Mouse (Mus musculus): Measurements from ENCODE around the gene Synpo2. TPM values are rescaled to one million over a fixed set of nuclear protein-coding genes. Genes with fewer than 3 reads are reported as not detected.

Gene Synpo2
- polyA plus RNA-seq, 1 experiment from 2014 or later, result 5.1 TPM

GRCm38 (mm10) chr3:123070996-123071395, 165.0 kb downstream of the Synpo2 start:
- Histone ChIP-seq H3K27ac (no peak overlapping the region), H3K36me3 (ENCODE audit: insufficient read depth, low read length) (no peaks in the 10 kb centered on the region), H3K4me1 (replicated peaks; ENCODE audit: insufficient read depth, low read length) (no peaks in the 10 kb centered on the region), H3K4me2 (ENCODE audit: low read length) (no peak overlapping the region), H3K9me3 (replicated peaks; ENCODE audit: low read length) (no peaks in the 10 kb centered on the region), H3K9ac (ENCODE audit: low read depth, low read length) (no peak overlapping the region), H3K27me3 (ENCODE audit: insufficient read depth, low read length) (no peaks in the 10 kb centered on the region), H3K4me3 (replicated peaks; ENCODE audit: low read depth, low read length) (no peak overlapping the region)
- WGBS, result 98% methylated on average over 1 of the region's 1 CpGs
- no peak for ATAC-seq (replicated peaks; ENCODE audit: low FRiP score, low read depth)
- no peak for TF ChIP-seq CTCF (IDR thresholded peaks at IDR 0.05; ENCODE audit: low read depth)
- DNase-seq (ENCODE audit: low spot score), result no peak

GRCm38 (mm10) chr3:123066836-123067235, 169.1 kb downstream of the Synpo2 start:
- 90% methylated on average over 7 of the region's 7 CpGs for WGBS
- H3K27me3 ChIP-seq (ENCODE audit: insufficient read depth, low read length), result no peaks in the 10 kb centered on the region
- H3K4me2 ChIP-seq (ENCODE audit: low read length), result no peak overlapping the region

GRCm38 (mm10) chr3:123065466-123065865, 170.5 kb downstream of the Synpo2 start:
- DNase-seq (ENCODE audit: low spot score) (peak; percentile 46), ATAC-seq (replicated peaks; ENCODE audit: low FRiP score, low read depth) (no peak)
- no peaks in the 10 kb centered on the region for H3K9me3 ChIP-seq (replicated peaks; ENCODE audit: low read length)
- no peak overlapping the region for H3K4me2 ChIP-seq (ENCODE audit: low read length)
- WGBS, result 57% methylated on average over 5 of the region's 5 CpGs
- H3K4me3 ChIP-seq (replicated peaks; ENCODE audit: low read depth, low read length), result no peak overlapping the region
- no peak overlapping the region for H3K9ac ChIP-seq (ENCODE audit: low read depth, low read length)
- TF ChIP-seq CTCF (IDR thresholded peaks at IDR 0.05; ENCODE audit: low read depth), result no peak
- H3K4me1 ChIP-seq (replicated peaks; ENCODE audit: insufficient read depth, low read length), result no peaks in the 10 kb centered on the region
- H3K27ac ChIP-seq, result no peak overlapping the region
- no peaks in the 10 kb centered on the region for H3K27me3 ChIP-seq (ENCODE audit: insufficient read depth, low read length)
- no peaks in the 10 kb centered on the region for H3K36me3 ChIP-seq (ENCODE audit: insufficient read depth, low read length)

More at GRCm38 (mm10) chr3:123066836-123067235, 169.1 kb downstream of the Synpo2 start:
- Histone ChIP-seq H3K36me3 (ENCODE audit: insufficient read depth, low read length) (no peaks in the 10 kb centered on the region), H3K9me3 (replicated peaks; ENCODE audit: low read length) (no peaks in the 10 kb centered on the region), H3K9ac (ENCODE audit: low read depth, low read length) (no peak overlapping the region), H3K27ac (no peak overlapping the region), H3K4me1 (replicated peaks; ENCODE audit: insufficient read depth, low read length) (no peaks in the 10 kb centered on the region), H3K4me3 (replicated peaks; ENCODE audit: low read depth, low read length) (no peak overlapping the region)
- no peak for TF ChIP-seq CTCF (IDR thresholded peaks at IDR 0.05; ENCODE audit: low read depth)
- no peak for ATAC-seq (replicated peaks; ENCODE audit: low FRiP score, low read depth)
- no peak for DNase-seq (ENCODE audit: low spot score)

- no peak overlapping the region for H3K4me2 ChIP-seq (ENCODE audit: low read length)
- H3K4me1 ChIP-seq (replicated peaks; ENCODE audit: insufficient read depth, low read length), result no peaks in the 10 kb centered on the region
- no peak overlapping the region for H3K27ac ChIP-seq
- H3K9ac ChIP-seq (ENCODE audit: low read depth, low read length), result no peak overlapping the region
- 41% methylated on average over 5 of the region's 5 CpGs for WGBS
- H3K9me3 ChIP-seq (replicated peaks; ENCODE audit: low read length), result no peaks in the 10 kb centered on the region
- ATAC-seq (replicated peaks; ENCODE audit: low FRiP score, low read depth), result no peak
- DNase-seq (ENCODE audit: low spot score), result no peak
- H3K4me3 ChIP-seq (replicated peaks; ENCODE audit: low read depth, low read length), result no peak overlapping the region
- H3K36me3 ChIP-seq (ENCODE audit: insufficient read depth, low read length), result no peaks in the 10 kb centered on the region
- no peak for TF ChIP-seq CTCF (IDR thresholded peaks at IDR 0.05; ENCODE audit: low read depth)
- no peaks in the 10 kb centered on the region for H3K27me3 ChIP-seq (ENCODE audit: insufficient read depth, low read length)
These were observed 171.8 kb downstream of the Synpo2 start for GRCm38 (mm10) chr3:123064186-123064585.

- Histone ChIP-seq H3K27me3 (ENCODE audit: insufficient read depth, low read length) (no peaks in the 10 kb centered on the region), H3K4me2 (ENCODE audit: low read length) (no peak overlapping the region), H3K36me3 (ENCODE audit: insufficient read depth, low read length) (no peaks in the 10 kb centered on the region), H3K9me3 (replicated peaks; ENCODE audit: low read length) (no peaks in the 10 kb centered on the region), H3K4me1 (replicated peaks; ENCODE audit: insufficient read depth, low read length) (no peaks in the 10 kb centered on the region), H3K9ac (ENCODE audit: low read depth, low read length) (no peak overlapping the region), H3K4me3 (replicated peaks; ENCODE audit: low read depth, low read length) (no peak overlapping the region), H3K27ac (no peak overlapping the region)
- ATAC-seq (replicated peaks; ENCODE audit: low FRiP score, low read depth) (no peak), DNase-seq (ENCODE audit: low spot score) (no peak)
- WGBS, result 85% methylated on average over 2 of the region's 2 CpGs
- no peak for TF ChIP-seq CTCF (IDR thresholded peaks at IDR 0.05; ENCODE audit: low read depth)
These were observed 174.0 kb downstream of the Synpo2 start for GRCm38 (mm10) chr3:123061931-123062330.

- TF ChIP-seq CTCF (IDR thresholded peaks at IDR 0.05; ENCODE audit: low read depth), result no peak
- ATAC-seq (replicated peaks; ENCODE audit: low FRiP score, low read depth), result no peak
- DNase-seq (ENCODE audit: low spot score), result no peak
These were observed 177.1 kb downstream of the Synpo2 start for GRCm38 (mm10) chr3:123058832-123059231.

DNA sequence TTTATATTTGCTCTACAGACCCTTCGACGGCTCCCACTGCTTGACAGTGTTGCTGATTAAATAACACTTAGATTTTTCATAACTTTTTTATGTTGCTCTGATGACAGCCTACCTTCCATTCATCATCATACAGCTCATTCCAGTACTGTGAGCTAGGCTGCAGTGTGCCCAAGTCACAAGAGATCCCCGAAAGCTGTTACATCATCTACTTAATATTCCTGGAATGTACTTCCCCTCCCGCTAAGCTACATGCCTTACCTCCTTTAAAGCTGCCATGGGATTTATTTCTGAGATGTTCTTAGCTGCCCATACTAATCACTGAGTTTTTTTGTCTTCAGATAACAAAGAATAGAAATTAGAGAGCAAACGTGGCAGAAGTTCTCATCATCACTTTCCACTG, 181.8 kb downstream of the Synpo2 start:
- H3K4me2 ChIP-seq (ENCODE audit: low read length), result no peak overlapping the region
- no peaks in the 10 kb centered on the region for H3K36me3 ChIP-seq (ENCODE audit: insufficient read depth, low read length)
- 0 out of 2 replicates have a peak, but pooled peaks cover 3% of the 10 kb centered on the region for H3K4me1 ChIP-seq (replicated peaks; ENCODE audit: insufficient read depth, low read length)
- H3K27ac ChIP-seq, result no peak overlapping the region; the same call in 1 of the 2 replicates
- no peak overlapping the region for H3K4me3 ChIP-seq (replicated peaks; ENCODE audit: low read depth, low read length)
- H3K9me3 ChIP-seq (replicated peaks; ENCODE audit: low read length), result no peaks in the 10 kb centered on the region
- H3K27me3 ChIP-seq (ENCODE audit: insufficient read depth, low read length), result no peaks in the 10 kb centered on the region
- no peak; the same call in 1 of the 2 replicates for ATAC-seq (replicated peaks; ENCODE audit: low FRiP score, low read depth)
- DNase-seq (ENCODE audit: low spot score), result peak; percentile 53
- TF ChIP-seq CTCF (IDR thresholded peaks at IDR 0.05; ENCODE audit: low read depth), result no peak
- H3K9ac ChIP-seq (ENCODE audit: low read depth, low read length), result no peak overlapping the region
- WGBS, result 71% methylated on average over 5 of the region's 5 CpGs

More at GRCm38 (mm10) chr3:123058832-123059231, 177.1 kb downstream of the Synpo2 start:
- 100% methylated on average over 1 of the region's 1 CpGs for WGBS
- H3K4me1 ChIP-seq (replicated peaks; ENCODE audit: insufficient read depth, low read length), result 0 out of 2 replicates have a peak, but pooled peaks cover 3% of the 10 kb centered on the region
- H3K4me3 ChIP-seq (replicated peaks; ENCODE audit: low read depth, low read length), result no peak overlapping the region
- H3K9me3 ChIP-seq (replicated peaks; ENCODE audit: low read length), result no peaks in the 10 kb centered on the region
- no peak overlapping the region for H3K27ac ChIP-seq
- H3K9ac ChIP-seq (ENCODE audit: low read depth, low read length), result no peak overlapping the region
- no peaks in the 10 kb centered on the region for H3K36me3 ChIP-seq (ENCODE audit: insufficient read depth, low read length)
- no peak overlapping the region for H3K4me2 ChIP-seq (ENCODE audit: low read length)
- H3K27me3 ChIP-seq (ENCODE audit: insufficient read depth, low read length), result no peaks in the 10 kb centered on the region

Measured in kidney, postnatal 0 days (tissue).